Mouse (Mus musculus): ENCODE data around the gene Hoxb4.

Hoxb4 gene

GRCm38 (mm10) chr11:96350341-96350624 lies 32.2 kb downstream of the Hoxb4 start, which contains the start of gene Hoxb2:
Hoxb2 (plus strand) TSS chr11:96350525.
- no peak for DNase-seq

DNA sequence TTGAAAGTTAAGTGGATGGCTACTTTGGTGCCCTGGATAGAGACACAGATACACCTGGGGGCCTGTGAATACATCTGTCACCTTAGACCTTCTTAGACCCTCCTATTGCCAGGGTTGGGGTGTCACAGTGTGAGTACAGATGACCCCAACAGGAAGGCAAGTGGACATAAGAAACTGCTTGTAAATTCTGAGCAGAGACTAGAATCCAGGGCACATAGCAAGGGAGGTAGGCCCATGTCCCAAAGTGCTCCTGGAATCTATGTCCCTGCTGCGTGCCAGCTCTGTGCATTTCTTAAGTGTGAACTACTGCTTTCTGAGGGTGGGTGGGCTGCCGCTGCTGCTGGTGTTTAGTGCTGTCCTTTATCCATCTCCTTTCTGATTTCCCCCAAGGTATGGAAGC lies 32.7 kb downstream of the Hoxb4 start:
- DNase-seq = no peak

DNA sequence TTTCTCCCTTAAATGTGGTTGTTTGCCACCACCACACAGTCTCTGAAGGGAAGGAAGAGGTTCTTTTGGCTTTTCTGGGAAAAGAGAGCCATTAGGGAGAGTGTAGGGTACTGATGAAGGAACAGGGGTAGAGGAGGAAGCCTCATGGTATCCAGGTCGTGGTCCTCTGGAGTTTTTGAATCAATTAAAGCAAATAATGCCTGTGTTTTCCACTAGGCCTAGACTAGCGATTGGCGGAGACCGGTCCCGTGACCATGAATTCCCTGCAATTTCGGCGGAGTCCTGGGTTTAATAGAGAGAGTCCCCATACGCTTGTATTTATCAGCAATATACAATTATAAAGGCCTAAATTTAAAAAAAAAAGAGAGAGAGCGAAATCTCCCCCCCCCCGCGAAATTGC lies 33.2 kb downstream of the Hoxb4 start:
- DNase-seq = peak; percentile 62 to 74

DNA sequence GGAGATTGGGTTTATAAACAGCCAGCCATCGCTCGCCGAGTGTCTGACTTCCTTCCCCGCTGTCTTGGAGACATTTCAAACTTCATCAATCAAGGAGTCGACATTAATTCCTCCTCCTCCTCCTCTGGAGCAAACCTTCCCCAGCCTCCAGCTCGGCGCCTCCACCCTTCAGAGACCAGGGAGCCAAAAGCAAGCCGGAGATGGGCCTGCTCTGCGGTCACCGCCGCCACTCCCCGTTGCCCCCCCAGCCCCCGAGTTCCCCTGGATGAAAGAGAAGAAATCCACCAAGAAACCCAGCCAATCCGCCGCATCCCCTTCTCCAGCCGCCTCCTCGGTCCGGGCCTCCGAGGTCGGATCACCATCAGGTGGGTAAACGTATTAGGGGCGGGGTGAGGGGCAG lies 33.8 kb downstream of the Hoxb4 start:
- peak; percentile 78 to 88 for DNase-seq

DNA sequence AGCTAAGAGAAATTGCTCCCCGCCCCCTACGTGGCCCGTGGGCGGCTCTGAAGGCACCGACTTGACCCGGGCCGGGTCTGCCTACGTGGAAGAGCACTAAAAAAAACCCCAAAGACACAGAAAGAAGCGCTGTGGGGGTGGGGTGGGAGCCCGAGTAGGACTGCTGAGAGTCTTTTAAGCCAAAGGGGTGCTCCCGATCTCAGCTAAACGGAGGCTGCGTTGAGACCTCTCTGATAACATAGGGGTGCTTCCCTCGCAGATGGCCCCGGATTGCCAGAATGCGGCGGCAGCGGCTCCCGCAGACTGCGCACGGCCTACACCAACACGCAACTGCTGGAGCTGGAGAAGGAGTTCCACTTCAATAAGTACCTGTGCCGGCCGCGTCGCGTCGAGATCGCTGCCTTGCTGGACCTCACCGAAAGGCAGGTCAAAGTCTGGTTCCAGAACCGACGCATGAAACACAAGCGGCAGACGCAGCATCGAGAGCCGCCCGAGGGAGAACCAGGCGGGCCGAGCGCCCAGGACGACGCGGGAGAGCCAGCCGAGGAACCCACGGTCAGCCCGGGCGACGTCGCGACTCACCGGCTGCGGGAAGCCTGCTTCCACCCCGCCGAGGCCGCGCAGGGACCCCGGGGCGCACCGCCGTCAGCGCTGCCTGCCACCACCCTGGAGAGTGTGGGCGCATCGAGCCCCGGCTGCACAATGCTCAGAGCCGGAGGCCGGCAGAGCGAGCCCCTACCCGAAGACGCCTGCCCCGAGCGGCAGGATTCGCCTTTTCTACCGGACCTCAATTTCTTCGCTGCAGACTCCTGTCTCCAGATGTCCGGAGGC lies 34.8 kb downstream of the Hoxb4 start:
- DNase-seq = peak; percentile 80 to 82

- peak in 1 of 2 experiments; percentile 63 for DNase-seq
Observed at GRCm38 (mm10) chr11:96353522-96353841, 35.4 kb downstream of the Hoxb4 start.

- peak in 1 of 2 experiments; percentile 56 for DNase-seq
Observed at GRCm38 (mm10) chr11:96353939-96354338, 35.9 kb downstream of the Hoxb4 start.

DNA sequence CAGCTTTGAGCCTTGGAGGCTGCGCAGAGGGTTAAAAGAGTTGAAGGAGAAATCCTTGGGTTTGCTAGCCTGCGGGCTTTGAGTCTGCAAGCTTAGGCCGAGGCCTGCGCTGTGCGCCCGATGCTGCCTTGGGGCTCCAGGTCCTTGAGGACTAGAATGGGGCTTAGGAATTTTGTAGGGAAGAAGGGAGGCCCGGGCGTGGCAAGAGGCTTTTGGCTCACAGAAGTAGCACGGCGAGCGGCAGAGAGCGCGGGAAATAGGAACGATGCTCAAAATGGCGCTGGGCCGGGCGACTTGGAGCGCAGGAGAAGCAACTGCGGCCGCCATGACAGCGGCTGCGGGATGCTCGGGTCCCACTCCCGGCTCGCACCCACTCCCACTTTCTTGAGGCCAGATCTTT lies 36.3 kb downstream of the Hoxb4 start:
- peak in 1 of 2 experiments; percentile 79 for DNase-seq

DNA sequence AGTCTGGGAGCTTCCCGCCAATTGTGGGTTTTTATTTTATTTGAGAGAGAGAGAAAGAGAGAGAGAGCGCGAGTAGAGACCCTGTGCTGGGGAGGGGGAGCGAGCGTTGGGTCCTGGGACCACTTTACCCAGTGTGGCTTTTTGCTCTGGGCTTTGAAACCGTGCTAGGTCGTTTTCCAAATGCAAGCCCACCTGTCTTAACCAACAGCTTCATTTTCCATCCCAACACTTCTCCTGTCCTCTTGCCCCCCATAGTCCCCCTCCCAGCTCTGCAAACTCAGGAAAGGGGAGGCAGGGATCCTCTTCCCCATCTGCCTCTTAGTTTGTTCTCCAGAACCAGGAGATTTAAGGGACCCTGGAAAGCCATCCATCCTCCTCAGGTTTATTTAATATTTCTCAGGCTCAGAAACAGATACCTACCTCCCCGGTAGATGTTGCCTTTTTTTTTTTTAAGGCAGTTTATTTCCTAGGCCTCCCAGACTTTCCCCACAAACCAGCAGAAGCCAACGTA lies 36.8 kb downstream of the Hoxb4 start:
- DNase-seq = no peak

- DNase-seq = peak; percentile 58 to 65
Observed at GRCm38 (mm10) chr11:96363807-96364206, 45.7 kb downstream of the Hoxb4 start.

DNA sequence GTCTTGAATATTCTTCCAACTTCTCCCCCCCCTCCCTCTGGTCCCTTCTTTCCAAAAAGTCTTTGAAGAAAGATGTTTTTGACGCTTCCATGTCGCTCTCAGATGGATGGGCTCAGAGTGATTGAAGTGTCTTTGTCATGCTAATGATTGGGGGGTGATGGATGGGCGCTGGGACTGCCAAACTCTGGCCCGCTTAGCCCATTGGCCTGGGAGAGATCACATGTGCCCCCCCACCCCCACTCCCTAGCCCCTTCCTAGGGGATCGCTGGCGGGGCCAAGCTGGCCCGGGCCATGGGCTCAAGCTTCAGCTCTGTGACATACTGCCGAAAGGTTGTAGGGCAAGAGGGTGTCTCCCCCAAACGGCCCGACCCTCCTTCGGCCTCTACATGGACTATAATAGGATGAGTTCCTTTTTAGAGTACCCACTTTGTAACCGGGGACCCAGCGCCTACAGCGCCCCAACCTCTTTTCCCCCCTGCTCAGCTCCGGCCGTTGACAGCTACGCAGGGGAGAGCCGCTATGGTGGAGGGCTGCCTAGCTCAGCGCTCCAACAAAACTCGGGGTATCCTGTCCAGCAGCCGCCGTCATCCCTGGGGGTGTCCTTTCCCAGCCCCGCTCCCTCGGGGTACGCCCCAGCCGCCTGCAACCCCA lies 47.5 kb downstream of the Hoxb4 start, which contains the start of gene Hoxb1:
TSS of gene Hoxb1 (plus strand) at position 312 of the 651 bp plus-strand sequence.
- DNase-seq = no peak

- peak; percentile 39 to 69 for DNase-seq
Observed at GRCm38 (mm10) chr11:96366092-96367041, 48.3 kb downstream of the Hoxb4 start.

DNA sequence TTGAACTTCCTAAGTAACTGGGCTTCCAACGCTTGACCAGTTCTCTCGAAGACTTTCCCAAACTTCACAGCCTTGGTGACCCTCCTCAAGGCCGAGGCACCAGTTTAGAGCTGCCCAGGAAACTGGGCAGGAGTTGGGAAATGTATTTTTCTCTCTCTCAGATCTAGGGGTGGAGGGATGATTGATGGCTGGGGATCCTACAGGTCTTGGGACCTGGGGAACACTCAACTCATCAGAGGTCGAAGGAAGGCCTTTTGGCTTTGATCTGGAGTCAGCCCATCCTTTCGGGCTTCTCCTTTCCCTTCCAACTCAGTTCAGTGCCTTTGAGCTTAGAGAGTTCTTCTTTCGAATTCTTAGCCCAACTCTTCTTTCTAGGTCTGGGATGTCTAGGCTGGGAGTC lies 49.1 kb downstream of the Hoxb4 start:
- DNase-seq = no peak

DNA sequence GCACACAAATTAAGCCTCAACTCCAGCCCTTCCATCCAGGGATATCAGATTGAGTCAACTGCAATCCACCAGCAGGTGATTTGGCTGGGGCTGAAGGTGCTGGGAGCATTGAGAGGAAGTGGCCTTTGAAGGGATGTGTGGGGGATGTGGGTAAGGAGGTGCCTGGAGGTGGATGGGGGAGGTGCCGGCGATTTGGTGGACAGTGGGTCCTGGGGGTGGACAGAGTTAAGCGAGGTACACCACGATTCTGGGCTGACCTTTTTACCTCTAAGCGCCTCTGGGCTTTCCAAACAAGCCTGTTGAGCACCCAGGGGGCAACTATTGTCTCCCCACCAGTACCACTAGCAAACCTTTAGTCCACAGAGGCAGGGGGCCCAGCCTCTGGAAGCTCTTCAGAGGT lies 50.6 kb downstream of the Hoxb4 start:
- no peak for DNase-seq

- DNase-seq = no peak
Observed at GRCm38 (mm10) chr11:96369140-96369539, 51.1 kb downstream of the Hoxb4 start.

Measured in kidney, postnatal 36 days (tissue).